ENCODE assay signal across 21 mouse cellular contexts in genomic region chr13:37845641-37846040, GRCm38 (mm10).
DNase-seq lines count a peak whose midpoint lies in the region; ATAC-seq and TF ChIP-seq lines count a peak whose summit lies in the region.
"Had no signal": no experiment of that assay in that cellular context is flagged by ENCODE, and none has a peak within 500 bp of the region (broad histone marks: within the 10 kb centered on the region; RNA-seq: fewer than 3 reads in every experiment).

No protein-coding gene starts in this region.

- no peaks in the 10 kb centered on the region for H3K9me3 ChIP-seq in embryonic facial prominence, embryonic 15.5 days (replicated peaks)
- no peaks in the 10 kb centered on the region for H3K9me3 ChIP-seq in embryonic facial prominence, embryonic 10.5 days
- no peaks in the 10 kb centered on the region for H3K9me3 ChIP-seq in kidney, embryonic 15.5 days (replicated peaks)
- no peaks in the 10 kb centered on the region for H3K9me3 ChIP-seq in liver, embryonic 16.5 days (replicated peaks; ENCODE audit: control insufficient read depth, low read length)
- H3K9me3 ChIP-seq: forebrain, embryonic 12.5 days; hindbrain, embryonic 12.5 days; limb, embryonic 15.5 days; midbrain, embryonic 13.5 days had no signal

- H3K4me1 ChIP-seq in embryonic facial prominence, embryonic 15.5 days = peaks cover 37% of the 10 kb centered on the region
- peaks cover 23% of the 10 kb centered on the region for H3K4me1 ChIP-seq in embryonic facial prominence, embryonic 10.5 days
- peaks cover 47% of the 10 kb centered on the region for H3K4me1 ChIP-seq in kidney, embryonic 15.5 days
- H3K4me1 ChIP-seq in bone marrow macrophage, adult 2 months (ENCODE audit: control insufficient read depth, insufficient read depth, low read length) = peaks cover 45% of the 10 kb centered on the region
- peaks cover 34% of the 10 kb centered on the region for H3K4me1 ChIP-seq in liver, embryonic 16.5 days (ENCODE audit: control insufficient read depth, low read depth, low read length)
- H3K4me1 ChIP-seq: hindbrain, embryonic 12.5 days had no signal

- no peak for TF ChIP-seq CTCF in bone marrow macrophage, adult 2 months (IDR thresholded peaks at IDR 0.05; ENCODE audit: low read depth, low read length)

- DNase-seq in embryonic facial prominence, embryonic 10.5 days (ENCODE audit: low spot score) = no peak
- no peak for DNase-seq in kidney, postnatal 4 days
- no peak for DNase-seq in adrenal gland, adult 8-10 months
- DNase-seq in adrenal gland, postnatal 36 days = no peak
- DNase-seq: adrenal gland, adult 2 months; cerebellum, adult 8-10 months; gastrocnemius, postnatal 25 days; kidney, postnatal 25 days; lung, postnatal 14 days; right cerebral cortex, adult 18-20 months; thymus, adult 2 months had no signal

- H3K4me3 ChIP-seq in embryonic facial prominence, embryonic 15.5 days (replicated peaks) = no peak overlapping the region
- H3K4me3 ChIP-seq in embryonic facial prominence, embryonic 10.5 days = no peak overlapping the region
- H3K4me3 ChIP-seq in kidney, embryonic 15.5 days (replicated peaks) = no peak overlapping the region
- H3K4me3 ChIP-seq in bone marrow macrophage, adult 2 months (ENCODE audit: insufficient read depth, low read length) = peak overlapping the region; percentile 46
- H3K4me3 ChIP-seq in liver, embryonic 16.5 days (ENCODE audit: low read depth, low read length) = no peak overlapping the region
- H3K4me3 ChIP-seq: forebrain, embryonic 12.5 days; hindbrain, embryonic 12.5 days; limb, embryonic 15.5 days; midbrain, embryonic 13.5 days had no signal

- ATAC-seq in embryonic facial prominence, embryonic 15.5 days (ENCODE audit: insufficient number of reproducible peaks, low FRiP score, low TSS enrichment, low read depth) = no peak
- no peak for ATAC-seq in kidney, embryonic 15.5 days (replicated peaks; ENCODE audit: low FRiP score)
- no peak for ATAC-seq in liver, embryonic 16.5 days (ENCODE audit: low read depth)
- ATAC-seq: CD4-positive, CD25-positive, alpha-beta regulatory T cell, adult 4 months; inflammation-experienced regulatory T-cells, adult 6 months; midbrain, embryonic 13.5 days had no signal

- H3K36me3 ChIP-seq in embryonic facial prominence, embryonic 15.5 days = no peaks in the 10 kb centered on the region
- H3K36me3 ChIP-seq in embryonic facial prominence, embryonic 10.5 days (replicated peaks) = no peaks in the 10 kb centered on the region
- H3K36me3 ChIP-seq in kidney, embryonic 15.5 days = no peaks in the 10 kb centered on the region
- no peaks in the 10 kb centered on the region for H3K36me3 ChIP-seq in liver, embryonic 16.5 days (ENCODE audit: control insufficient read depth, insufficient read depth)
- H3K36me3 ChIP-seq: forebrain, embryonic 12.5 days; hindbrain, embryonic 12.5 days; limb, embryonic 15.5 days; midbrain, embryonic 13.5 days had no signal

- no peak for TF ChIP-seq POLR2A in bone marrow macrophage, adult 2 months (IDR thresholded peaks at IDR 0.05; ENCODE audit: borderline replicate concordance, low read depth, low read length)

- 0 out of 2 replicates have a peak overlapping the region, but pooled peaks have one; percentile 8 for H3K27ac ChIP-seq in embryonic facial prominence, embryonic 15.5 days (replicated peaks)
- no peak overlapping the region for H3K27ac ChIP-seq in embryonic facial prominence, embryonic 10.5 days (replicated peaks)
- H3K27ac ChIP-seq in kidney, embryonic 15.5 days = 0 out of 2 replicates have a peak overlapping the region, but pooled peaks have one; percentile 48
- H3K27ac ChIP-seq in bone marrow macrophage, adult 2 months (ENCODE audit: insufficient read depth, low read depth, low read length) = peak overlapping the region; percentile 97
- peak overlapping the region; percentile 40 for H3K27ac ChIP-seq in liver, embryonic 16.5 days (ENCODE audit: low read length)
- H3K27ac ChIP-seq: forebrain, embryonic 12.5 days; hindbrain, embryonic 12.5 days; limb, embryonic 15.5 days; midbrain, embryonic 13.5 days had no signal

- no peak overlapping the region for H3K9ac ChIP-seq in embryonic facial prominence, embryonic 15.5 days
- no peak overlapping the region for H3K9ac ChIP-seq in kidney, embryonic 15.5 days
- no peak overlapping the region for H3K9ac ChIP-seq in liver, embryonic 16.5 days (ENCODE audit: low read depth, low read length)
- H3K9ac ChIP-seq: forebrain, embryonic 12.5 days; hindbrain, embryonic 12.5 days; limb, embryonic 15.5 days; midbrain, embryonic 13.5 days had no signal

- H3K27me3 ChIP-seq in embryonic facial prominence, embryonic 15.5 days = no peaks in the 10 kb centered on the region
- no peaks in the 10 kb centered on the region for H3K27me3 ChIP-seq in embryonic facial prominence, embryonic 10.5 days (replicated peaks; ENCODE audit: low read depth, poor library complexity, severe bottlenecking)
- no peaks in the 10 kb centered on the region for H3K27me3 ChIP-seq in kidney, embryonic 15.5 days
- no peaks in the 10 kb centered on the region for H3K27me3 ChIP-seq in liver, embryonic 16.5 days (ENCODE audit: control insufficient read depth, insufficient read depth, low read depth, low read length)
- H3K27me3 ChIP-seq: forebrain, embryonic 12.5 days; hindbrain, embryonic 12.5 days; limb, embryonic 15.5 days; midbrain, embryonic 13.5 days had no signal

- H3K4me2 ChIP-seq in embryonic facial prominence, embryonic 15.5 days (replicated peaks) = no peak overlapping the region
- H3K4me2 ChIP-seq in kidney, embryonic 15.5 days = no peak overlapping the region
- no peak overlapping the region for H3K4me2 ChIP-seq in liver, embryonic 16.5 days (ENCODE audit: low read depth, low read length)
- H3K4me2 ChIP-seq: forebrain, embryonic 12.5 days; hindbrain, embryonic 12.5 days; limb, embryonic 15.5 days; midbrain, embryonic 13.5 days had no signal

- WGBS in embryonic facial prominence, embryonic 15.5 days = 78% methylated on average over 7 of the region's 7 CpGs
- WGBS in embryonic facial prominence, embryonic 10.5 days = 82% methylated on average over 7 of the region's 7 CpGs
- whole genome bisulfite sequencing in kidney, embryonic 15.5 days = 59% methylated on average over 7 of the region's 7 CpGs
- WGBS in liver, embryonic 16.5 days (ENCODE audit: insufficient replicate concordance) = 45% methylated on average over 7 of the region's 7 CpGs
